Mouse (Mus musculus) small intestine, adult 10 weeks (tissue): ENCODE results near the gene 4632433K11Rik. TPM values are rescaled to one million over a fixed set of nuclear protein-coding genes. Genes with fewer than 3 reads are reported as not detected.

Experiments
- polyA plus RNA-seq: library from polyadenylated mRNA; stranded (reverse); fragments of 350-450 nt; fragmentation: Illumina TruSeq; extraction: RNeasy Lipid Tissue Mini Kit (QIAGEN cat#74804); gene quantifications from one replicate; pipeline ENCODE4 v1.2.3, GENCODE M21; 2014; ENCODE audit warnings: low replicate concordance

Gene 4632433K11Rik
- 1.6 TPM for polyA plus RNA-seq

GRCm38 (mm10) chr7:5033818-5034217, at the start of gene 4632433K11Rik:
4632433K11Rik (plus strand) TSS chr7:5034118.

DNA sequence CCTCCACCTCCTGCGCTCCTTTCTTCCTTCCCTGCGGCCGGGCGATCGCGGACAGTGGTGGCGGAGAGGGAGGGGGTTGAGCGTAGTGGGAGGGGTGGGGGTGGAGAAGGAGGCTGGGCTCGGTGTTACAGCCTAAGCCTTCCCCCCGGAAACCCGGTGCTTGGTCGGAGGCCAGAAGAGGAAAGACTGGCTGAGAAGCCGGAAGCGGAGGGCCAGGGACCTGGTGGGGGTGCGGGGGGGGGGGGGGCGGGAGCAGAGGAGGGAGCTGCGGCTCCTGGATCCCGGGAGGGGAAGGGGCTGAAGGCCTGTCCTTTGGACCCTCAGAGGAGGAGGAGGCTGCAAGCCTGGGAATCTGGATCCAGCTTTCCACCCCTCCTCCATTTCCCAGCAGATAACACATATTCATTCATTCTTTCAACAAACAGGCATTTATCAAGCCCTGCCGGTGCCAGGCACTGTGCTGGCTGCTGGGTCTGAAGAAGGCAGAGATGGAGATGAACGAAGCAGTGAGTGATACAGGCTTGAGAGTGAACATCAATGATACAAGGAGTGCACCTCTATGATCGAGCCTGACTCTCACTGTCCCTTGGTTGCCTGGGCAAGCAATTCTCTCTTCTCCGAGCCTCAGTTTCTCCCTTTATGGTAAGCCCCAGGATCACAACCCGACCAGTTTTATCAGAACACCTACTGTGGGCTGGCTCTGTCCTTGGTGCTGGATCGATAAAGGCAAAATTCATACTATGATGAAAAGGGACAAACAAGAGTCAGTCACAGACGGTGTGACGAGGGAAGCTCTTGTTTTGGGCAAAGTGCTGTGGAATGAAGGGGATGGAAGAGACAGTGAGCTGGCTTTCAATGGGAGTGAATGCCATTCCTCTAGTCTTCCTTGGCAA, 37.7 kb upstream of the 4632433K11Rik start, which contains the start of gene Zfp579:
Gene Zfp579, minus strand, starts transcription at position 156 of the 893 bp plus-strand sequence.

GRCm38 (mm10) chr7:5014251-5015117, 19.4 kb upstream of the 4632433K11Rik start, which contains the start of the genes Zfp524 and Fiz1:
Zfp524 (plus strand) TSS chr7:5014415.
Fiz1 (minus strand) TSS chr7:5014697.

DNA sequence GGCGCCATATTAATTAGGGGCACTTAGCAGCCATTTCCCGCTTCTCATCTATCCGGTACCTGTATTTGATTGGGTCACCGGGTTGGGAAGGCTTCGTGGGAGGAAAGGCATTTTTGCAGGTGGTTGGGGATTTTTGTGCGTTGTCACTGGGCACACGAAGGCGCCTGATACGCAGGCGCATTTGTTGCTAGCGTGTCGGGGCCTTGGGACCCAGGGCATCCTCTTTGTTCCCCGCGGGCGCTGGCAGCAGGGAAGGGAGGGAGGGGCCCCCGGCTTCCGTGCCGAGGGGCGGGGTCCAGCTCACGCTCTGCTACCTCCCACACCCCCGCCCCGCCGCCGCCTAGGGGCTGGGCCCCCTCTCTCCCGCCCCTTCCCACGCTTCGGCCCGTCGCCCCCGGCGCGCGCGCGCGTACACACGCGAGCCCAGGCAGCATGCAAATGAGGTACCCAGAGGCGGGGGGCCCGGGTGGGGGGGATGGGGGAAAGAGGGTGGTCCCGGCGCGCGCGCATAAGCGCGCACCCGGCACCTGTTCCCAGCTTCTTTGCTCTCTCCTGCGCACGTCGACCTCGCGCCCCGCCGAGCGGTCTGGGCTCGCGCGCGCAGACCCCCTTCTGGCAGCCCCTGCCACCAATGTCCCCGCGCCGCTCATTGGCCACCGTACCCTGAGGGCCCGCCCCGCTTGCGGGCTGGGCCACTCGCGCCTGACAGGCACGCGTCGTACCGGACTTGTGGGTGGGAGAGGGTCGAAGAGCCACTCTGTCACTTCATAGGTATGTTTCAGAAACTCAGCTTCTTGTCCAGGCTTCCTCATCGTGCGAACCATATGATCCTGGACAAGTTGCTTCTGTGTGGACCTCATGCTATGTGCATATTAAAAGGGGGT, 18.6 kb upstream of the 4632433K11Rik start, which contains the start of gene Gm44973:
Gene Gm44973, plus strand, starts transcription at position 379 of the 884 bp plus-strand sequence.

GRCm38 (mm10) chr7:5020000-5020681, 13.8 kb upstream of the 4632433K11Rik start, which contains the start of the genes Zfp865 and Ccdc106:
Zfp865 (plus strand) TSS chr7:5020376.
Ccdc106 (plus strand) TSS chr7:5020553.

GRCm38 (mm10) chr7:5038109-5038732, 4.3 kb downstream of the 4632433K11Rik start, which contains the start of gene Zfp784:
Zfp784 (minus strand) TSS chr7:5038446.

DNA sequence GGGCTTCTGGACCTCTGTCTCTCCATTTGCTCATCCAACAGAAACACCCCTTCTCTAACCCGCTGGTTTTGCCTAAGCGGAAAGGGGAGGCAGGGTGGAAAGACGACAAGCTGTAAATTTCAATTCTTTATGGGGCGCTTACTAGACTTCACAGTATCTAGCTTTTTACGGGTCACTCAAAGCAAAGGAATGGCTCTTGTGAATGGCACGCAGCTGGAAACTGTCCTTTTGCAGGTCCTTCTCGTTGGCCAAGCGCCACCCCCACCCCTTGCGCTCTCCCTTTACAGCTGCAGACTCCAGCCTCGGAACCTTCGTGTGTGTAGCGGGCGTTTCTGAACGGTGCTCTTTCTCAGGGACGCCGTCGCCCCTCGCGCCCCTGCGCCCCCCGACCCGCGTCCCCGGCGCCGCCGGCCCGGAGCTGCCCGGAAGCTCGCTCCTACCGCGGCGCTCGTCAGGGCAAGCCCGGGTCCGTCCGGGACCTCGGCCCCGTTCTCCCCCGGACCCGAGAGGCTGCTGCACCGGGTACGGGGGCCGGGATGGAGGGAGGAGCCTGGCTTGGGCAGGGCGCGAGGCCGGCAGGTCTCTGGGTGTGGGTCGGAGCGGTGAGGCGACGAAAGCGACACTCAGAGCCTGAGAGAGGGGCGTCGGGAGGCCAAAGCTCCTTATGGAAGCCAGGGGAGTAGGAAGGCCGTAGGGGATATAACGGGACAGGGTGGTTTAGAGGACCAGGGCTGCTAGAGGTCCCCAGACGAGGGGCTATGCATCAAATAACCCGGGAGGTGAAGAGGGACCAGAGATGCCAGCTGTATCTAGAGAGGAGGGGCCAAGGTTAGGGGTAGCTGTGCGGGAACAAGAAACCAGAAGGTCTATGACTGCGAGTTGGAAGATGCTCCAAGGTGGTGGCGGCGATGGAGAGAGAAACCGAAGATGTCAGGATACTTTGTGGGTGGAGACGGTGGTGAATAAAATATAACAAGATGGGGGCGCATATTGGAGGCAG, 17.6 kb downstream of the 4632433K11Rik start, which contains the start of gene Zfp580:
Gene Zfp580, plus strand, starts transcription at position 346 of the 1,000 bp plus-strand sequence.

DNA sequence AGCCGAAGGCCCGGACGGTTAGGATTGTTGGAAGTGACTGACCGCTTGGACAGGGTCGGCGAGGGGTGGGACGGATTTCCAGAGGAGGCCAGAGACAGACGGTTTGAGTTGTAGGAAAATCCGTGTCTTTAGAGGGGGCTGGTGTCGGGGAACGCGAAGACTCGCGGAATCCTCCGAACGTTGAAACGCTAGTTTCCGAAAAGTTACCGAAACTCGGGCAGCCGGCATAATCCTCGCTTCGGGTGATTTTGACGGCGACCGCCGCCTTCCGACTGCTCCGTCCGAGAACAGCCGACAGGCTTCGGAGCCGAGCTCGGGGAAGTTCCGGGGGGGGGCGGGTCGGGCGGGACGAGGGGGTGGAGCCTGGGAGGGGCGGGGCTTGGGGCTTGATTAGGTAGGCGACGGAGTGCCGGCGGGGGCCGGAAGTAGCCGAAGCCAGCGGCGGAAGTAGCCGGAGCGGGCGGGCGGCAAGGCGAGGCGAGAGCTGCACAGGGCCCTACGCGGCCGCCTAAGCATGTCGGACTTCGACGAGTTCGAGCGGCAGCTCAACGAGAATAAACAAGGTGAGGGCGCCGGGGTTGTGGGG, 27.9 kb downstream of the 4632433K11Rik start, which contains the start of gene U2af2:
Gene U2af2, plus strand, starts transcription at position 370 of the 586 bp plus-strand sequence.

DNA sequence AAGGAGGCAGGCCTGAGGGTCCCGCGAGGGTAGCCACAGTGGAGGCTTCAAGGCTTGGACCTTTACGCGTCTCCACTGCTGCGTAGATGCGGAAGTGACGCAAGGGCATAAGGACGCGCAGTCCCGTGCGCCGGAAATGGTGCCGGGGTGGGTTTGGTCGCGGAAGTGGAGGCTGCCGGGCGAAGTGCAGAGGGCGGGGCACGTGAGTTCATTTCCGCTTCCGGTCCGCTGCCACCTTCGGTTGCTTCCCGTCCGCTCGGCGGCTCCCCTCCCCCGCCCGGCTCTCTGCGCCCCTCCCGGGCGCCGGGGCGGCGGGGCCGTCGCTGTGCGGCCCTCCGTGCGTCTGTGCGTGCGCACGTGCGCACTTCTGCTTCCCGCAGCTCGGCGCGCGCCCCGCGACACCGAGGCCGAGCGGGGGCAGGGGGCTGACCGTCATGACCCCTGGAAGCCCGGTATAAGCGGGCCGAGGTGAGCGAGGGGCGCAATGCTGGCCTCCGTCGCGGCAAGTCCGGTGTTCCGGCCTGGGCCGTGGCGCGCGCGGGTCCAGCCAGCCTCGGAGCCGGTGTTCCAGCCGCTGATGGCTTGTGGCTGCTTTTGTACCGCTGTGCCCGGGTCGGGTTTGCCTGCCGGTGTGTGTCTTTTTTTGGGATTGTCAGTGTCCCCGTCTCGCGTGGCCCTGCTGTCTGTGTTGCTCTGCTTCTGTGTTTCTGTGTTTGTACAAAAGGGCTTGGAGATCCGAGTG, 46.3 kb downstream of the 4632433K11Rik start, which contains the start of gene Epn1:
Gene Epn1, plus strand, starts transcription at position 226 of the 742 bp plus-strand sequence.

Other genes starting within 250 kb of the 4632433K11Rik start
- 1.0 TPM for gene Tmem238, start 244.5 kb upstream of the 4632433K11Rik start, polyA plus RNA-seq
- gene Rpl28, start 241.2 kb upstream of the 4632433K11Rik start, polyA plus RNA-seq = 4.2 TPM
- 2.9 TPM for gene Ube2s, start 221.5 kb upstream of the 4632433K11Rik start, polyA plus RNA-seq
- 0.19 TPM for gene Shisa7, start 189.4 kb upstream of the 4632433K11Rik start, polyA plus RNA-seq
- gene Isoc2b, start 163.9 kb upstream of the 4632433K11Rik start, polyA plus RNA-seq = 0.97 TPM
- 0.85 TPM for gene Isoc2a, start 157.0 kb upstream of the 4632433K11Rik start, polyA plus RNA-seq
- gene Gm36210, start 127.6 kb upstream of the 4632433K11Rik start, polyA plus RNA-seq = not detected
- not detected for gene Zfp628, start 118.9 kb upstream of the 4632433K11Rik start, polyA plus RNA-seq
- gene Nat14, start 112.1 kb upstream of the 4632433K11Rik start, polyA plus RNA-seq = 0.59 TPM
- gene Ssc5d, start 108.3 kb upstream of the 4632433K11Rik start, polyA plus RNA-seq = not detected
- gene Sbk2, start 69.7 kb upstream of the 4632433K11Rik start, polyA plus RNA-seq = not detected
- gene Sbk3, start 63.0 kb upstream of the 4632433K11Rik start, polyA plus RNA-seq = not detected
- gene Zfp579, start 38.0 kb upstream of the 4632433K11Rik start, polyA plus RNA-seq = 8.2 TPM
- gene Zfp524, start 19.7 kb upstream of the 4632433K11Rik start, polyA plus RNA-seq = not detected
- 9.3 TPM for gene Fiz1, start 19.4 kb upstream of the 4632433K11Rik start, polyA plus RNA-seq
- gene Gm44973, start 18.6 kb upstream of the 4632433K11Rik start, polyA plus RNA-seq = 0.48 TPM
- gene Zfp865, start 13.7 kb upstream of the 4632433K11Rik start, polyA plus RNA-seq = 3.4 TPM
- gene Ccdc106, start 13.6 kb upstream of the 4632433K11Rik start, polyA plus RNA-seq = not detected
- gene Zfp784, start 4.3 kb downstream of the 4632433K11Rik start, polyA plus RNA-seq = 6.2 TPM
- 0.56 TPM for gene Zfp580, start 17.4 kb downstream of the 4632433K11Rik start, polyA plus RNA-seq
- 11.5 TPM for gene U2af2, start 28.0 kb downstream of the 4632433K11Rik start, polyA plus RNA-seq
- 0.63 TPM for gene Epn1, start 46.1 kb downstream of the 4632433K11Rik start, polyA plus RNA-seq
- not detected for gene Rfpl4, start 82.8 kb downstream of the 4632433K11Rik start, polyA plus RNA-seq
- gene Rasl2-9, start 91.8 kb downstream of the 4632433K11Rik start, polyA plus RNA-seq = 2.1 TPM
- gene Vmn1r55, start 115.6 kb downstream of the 4632433K11Rik start, polyA plus RNA-seq = not detected
- not detected for gene Vmn1r56, start 162.6 kb downstream of the 4632433K11Rik start, polyA plus RNA-seq
- gene Vmn1r57, start 184.4 kb downstream of the 4632433K11Rik start, polyA plus RNA-seq = not detected